Mouse (Mus musculus) MEL (cell line): ENCODE data around the gene Vps9d1.

Source experiments
- BHLHE40 ChIP-seq: IDR thresholded peaks from 2 replicates; pipeline ENCODE4 v1.6.1; 2012; ENCODE audit warnings: low read depth, mild to moderate bottlenecking, inconsistent platforms, low read length, improper control_type of control experiment, borderline replicate concordance
- CHD2 ChIP-seq: IDR thresholded peaks from 2 replicates; pipeline ENCODE4 v1.6.1; 2011; ENCODE audit warnings: low read length, improper control_type of control experiment
- CTCF ChIP-seq, 3 experiments: IDR thresholded peaks in 2 of 3; conservative IDR thresholded peaks in 1 of 3; 2 replicates each; pipeline ENCODE4 v1.5.1; 2011 to 2012; ENCODE audit warnings: low read length in 3 of 3, low read depth in 2 of 3, mild to moderate bottlenecking in 2 of 3, improper control_type of control experiment in 1 of 3, inconsistent platforms in 1 of 3, mixed read lengths in 1 of 3, moderate library complexity in 1 of 3; ENCODE audit not compliant: control insufficient read depth in 1 of 3, insufficient read depth in 1 of 3, poor library complexity in 1 of 3, severe bottlenecking in 1 of 3
- GATA1 ChIP-seq: IDR thresholded peaks from 2 replicates; pipeline ENCODE4 v1.6.1; 2011; ENCODE audit warnings: low read depth, low read length, improper control_type of control experiment
- HCFC1 ChIP-seq: IDR thresholded peaks from 2 replicates; pipeline ENCODE4 v1.6.1; 2012; ENCODE audit warnings: low read depth, mild to moderate bottlenecking, inconsistent platforms, low read length, improper control_type of control experiment, moderate library complexity
- POLR2A ChIP-seq, 2 experiments: IDR thresholded peaks; 2 replicates each; pipeline ENCODE4 v1.6.1; 2011 to 2012; ENCODE audit warnings: low read length in 2 of 2, mild to moderate bottlenecking in 2 of 2, control low read depth in 1 of 2, improper control_type of control experiment in 1 of 2, low read depth in 1 of 2, moderate library complexity in 1 of 2; ENCODE audit not compliant: control insufficient read depth in 1 of 2, insufficient read depth in 1 of 2, poor library complexity in 1 of 2
- POLR2AphosphoS5 ChIP-seq: IDR thresholded peaks from 2 replicates; pipeline ENCODE4 v1.6.1; 2012; ENCODE audit warnings: low read depth, borderline replicate concordance, mild to moderate bottlenecking, inconsistent platforms, low read length, moderate library complexity, mixed read lengths
- RAD21 ChIP-seq: IDR thresholded peaks from 2 replicates; pipeline ENCODE4 v1.6.1; 2011; ENCODE audit warnings: mild to moderate bottlenecking, low read depth, low read length, improper control_type of control experiment
- SMC3 ChIP-seq: IDR thresholded peaks from 2 replicates; pipeline ENCODE4 v1.6.1; 2011; ENCODE audit warnings: low read depth, low read length, improper control_type of control experiment
- TBP ChIP-seq: IDR thresholded peaks from 2 replicates; pipeline ENCODE4 v1.8.0; 2011; ENCODE audit warnings: low read depth, low read length, improper control_type of control experiment
- ZC3H11A ChIP-seq: IDR thresholded peaks from 2 replicates; pipeline ENCODE4 v1.6.1; 2012; ENCODE audit warnings: low read depth, mild to moderate bottlenecking, inconsistent platforms, low read length, improper control_type of control experiment

DNA sequence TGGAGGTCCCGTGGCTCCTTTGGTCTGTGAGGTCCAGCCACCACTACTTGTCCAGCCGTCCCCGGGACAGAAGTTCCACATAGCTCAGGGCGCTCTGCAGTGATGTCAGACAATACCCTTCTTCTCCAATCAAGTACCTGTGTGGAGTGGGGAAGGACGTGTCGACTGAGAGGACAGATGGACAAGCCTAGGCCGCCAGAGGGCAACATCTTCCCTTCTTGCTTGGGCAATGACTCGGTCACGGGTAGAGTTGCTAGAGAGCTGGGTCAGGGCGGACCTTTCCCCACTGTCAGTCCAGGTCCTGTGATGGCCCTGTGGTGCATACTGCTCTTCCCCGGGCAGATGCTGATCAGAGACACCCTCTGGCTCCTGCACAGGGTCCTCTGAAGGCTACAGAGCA, 11.1 kb downstream of the Vps9d1 start:
- TF ChIP-seq ZC3H11A (no peak), GATA1 (no peak), CTCF (IDR thresholded peaks at IDR 0.05 in 2 of 3, conservative IDR thresholded peaks at IDR 0.05 in 1 of 3; ENCODE audit: control insufficient read depth in 1 of 3, insufficient read depth in 1 of 3, low read depth in 2 of 3, low read length in 3 of 3, poor library complexity in 1 of 3, severe bottlenecking in 1 of 3) (no peak), TBP (no peak), POLR2A (IDR thresholded peaks at IDR 0.05; ENCODE audit: control insufficient read depth in 1 of 2, insufficient read depth in 1 of 2, low read depth in 1 of 2, low read length in 2 of 2, poor library complexity in 1 of 2) (no peak), SMC3 (no peak), BHLHE40 (no peak), POLR2AphosphoS5 (no peak), HCFC1 (no peak), RAD21 (no peak), CHD2 (no peak)
